9 mouse cellular contexts compared by ENCODE assay signal in the genomic region with DNA sequence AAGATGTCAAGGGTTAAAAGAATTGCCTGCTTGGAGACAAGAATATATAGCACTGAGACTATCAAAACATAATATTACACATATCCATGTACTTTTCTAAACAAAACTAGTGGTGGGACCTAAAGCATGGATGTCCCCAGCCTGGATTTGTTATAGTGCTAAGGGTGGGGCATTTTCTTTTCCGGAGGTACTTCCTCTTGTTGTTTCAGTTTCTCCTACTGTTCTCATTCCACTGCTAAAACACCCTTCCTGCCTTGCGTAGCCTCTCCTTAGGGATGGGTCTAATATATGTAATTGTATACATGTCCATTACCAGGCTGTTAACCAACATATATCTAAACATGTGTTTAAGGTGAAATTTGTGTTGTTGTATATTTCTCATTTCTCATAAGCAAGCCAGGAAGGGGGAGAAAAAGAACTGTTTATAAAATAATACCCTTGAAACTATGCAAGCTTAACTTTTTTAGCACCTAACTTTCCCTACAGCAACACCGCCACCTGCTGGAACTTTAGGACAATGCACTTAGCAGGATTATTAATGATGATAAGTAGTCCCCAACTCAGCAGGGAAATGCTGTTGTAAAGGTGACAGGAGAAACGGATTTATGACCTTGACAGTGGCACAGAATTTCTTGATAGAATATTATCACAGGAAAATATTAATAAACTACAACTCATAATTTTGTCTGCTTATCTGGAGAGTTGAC. TPM values are rescaled to one million over a fixed set of nuclear protein-coding genes. Genes with fewer than 3 reads are reported as not detected.
A peak's percentile ranks its signal among the peaks of the same experiment; 100 is the strongest.
DNase-seq lines count a peak whose midpoint lies in the region; ATAC-seq and TF ChIP-seq lines count a peak whose summit lies in the region.
"Had no signal": no experiment of that assay in that cellular context is flagged by ENCODE, and none has a peak within 500 bp of the region (broad histone marks: within the 10 kb centered on the region; RNA-seq: fewer than 3 reads in every experiment).

No protein-coding gene starts in this region.

- H3K79me2 ChIP-seq in MEL (ENCODE audit: control insufficient read depth, insufficient read depth, low read length, poor library complexity): no peaks in the 10 kb centered on the region

- peaks cover 0 to 3% of the 10 kb centered on the region in 2 experiments; a peak in 1 of 4 replicates for H3K36me3 ChIP-seq in MEL (ENCODE audit: control insufficient read depth in 1 of 2, insufficient read depth in 2 of 2, low read length in 2 of 2)
- no peaks in the 10 kb centered on the region for H3K36me3 ChIP-seq in heart, postnatal 0 days (replicated peaks; ENCODE audit: control insufficient read depth, insufficient read depth, low read length)
- H3K36me3 ChIP-seq in spleen, adult 2 months (ENCODE audit: control insufficient read depth, insufficient read depth, low read length): no peaks in the 10 kb centered on the region
- H3K36me3 ChIP-seq: lung, embryonic 15.5 days had no signal

- TF ChIP-seq CTCF in MEL (IDR thresholded peaks at IDR 0.05 in 2 of 3, conservative IDR thresholded peaks at IDR 0.05 in 1 of 3; ENCODE audit: control insufficient read depth in 1 of 3, insufficient read depth in 1 of 3, low read depth in 2 of 3, low read length in 3 of 3, poor library complexity in 1 of 3, severe bottlenecking in 1 of 3): peak; percentile 48 to 92 (median 89)
- peak; percentile 94 for TF ChIP-seq CTCF in heart, postnatal 0 days (IDR thresholded peaks at IDR 0.05; ENCODE audit: low read depth)
- peak; percentile 11; the same call in 1 of the 2 replicates for TF ChIP-seq CTCF in spleen, adult 2 months (IDR thresholded peaks at IDR 0.05; ENCODE audit: extremely low read depth, insufficient read depth, insufficient read length, insufficient replicate concordance)

- no peak for TF ChIP-seq POLR2A in MEL (IDR thresholded peaks at IDR 0.05; ENCODE audit: control insufficient read depth in 1 of 2, insufficient read depth in 1 of 2, low read depth in 1 of 2, low read length in 2 of 2, poor library complexity in 1 of 2)
- no peak for TF ChIP-seq POLR2A in spleen, adult 2 months (IDR thresholded peaks at IDR 0.05; ENCODE audit: low read depth, low read length)

- no peaks in the 10 kb centered on the region for H3K9me3 ChIP-seq in MEL (replicated peaks; ENCODE audit: insufficient read depth, low read length)
- H3K9me3 ChIP-seq in heart, postnatal 0 days (replicated peaks; ENCODE audit: control insufficient read depth, low read length): no peaks in the 10 kb centered on the region
- H3K9me3 ChIP-seq: lung, embryonic 15.5 days had no signal

- peak; percentile 95 for TF ChIP-seq RAD21 in MEL (IDR thresholded peaks at IDR 0.05; ENCODE audit: low read depth, low read length)

- peak; percentile 45 for DNase-seq in gastrocnemius, adult 18-20 months (ENCODE audit: low spot score)
- no peak for DNase-seq in gastrocnemius, postnatal 25 days
- DNase-seq in MEL (ENCODE audit: low read depth, low spot score): peak; percentile 79
- peak; percentile 5 for DNase-seq in cerebellum, adult 9-11 months
- peak; percentile 71 for DNase-seq in heart, postnatal 0 days (ENCODE audit: low spot score)
- peak; percentile 50 for DNase-seq in layer of hippocampus, adult 9-10 months (ENCODE audit: low spot score)
- peak; percentile 33 to 52 for DNase-seq in spleen, adult 2 months (ENCODE audit: low read depth in 1 of 2, low spot score in 2 of 2)

- TF ChIP-seq EP300 in MEL (IDR thresholded peaks at IDR 0.05; ENCODE audit: low read depth in 1 of 2, low read length in 2 of 2): no peak
- no peak for TF ChIP-seq EP300 in heart, postnatal 0 days (IDR thresholded peaks at IDR 0.05; ENCODE audit: low read depth)

- no peaks in the 10 kb centered on the region for H3K27me3 ChIP-seq in MEL (ENCODE audit: control insufficient read depth in 1 of 2, insufficient read depth in 2 of 2, low read length in 2 of 2)
- H3K27me3 ChIP-seq in heart, postnatal 0 days (ENCODE audit: control insufficient read depth, insufficient read depth, low read length): no peaks in the 10 kb centered on the region
- no peaks in the 10 kb centered on the region for H3K27me3 ChIP-seq in spleen, adult 2 months (ENCODE audit: control insufficient read depth, insufficient read depth, low read length)
- H3K27me3 ChIP-seq: lung, embryonic 15.5 days had no signal

- H3K9ac ChIP-seq in MEL (ENCODE audit: control insufficient read depth, low read depth, low read length, poor library complexity, severe bottlenecking): no peak overlapping the region
- H3K9ac ChIP-seq in heart, postnatal 0 days (replicated peaks; ENCODE audit: low read depth, low read length): no peak overlapping the region
- H3K9ac ChIP-seq: lung, embryonic 15.5 days had no signal

- H3K4me1 ChIP-seq in MEL (ENCODE audit: control insufficient read depth in 1 of 2, insufficient read depth in 2 of 2, low read length in 2 of 2): no peaks in the 10 kb centered on the region
- H3K4me1 ChIP-seq in heart, postnatal 0 days (ENCODE audit: control insufficient read depth, insufficient read depth): no peaks in the 10 kb centered on the region
- no peaks in the 10 kb centered on the region for H3K4me1 ChIP-seq in spleen, adult 2 months (ENCODE audit: control insufficient read depth, insufficient read depth, insufficient read length)
- H3K4me1 ChIP-seq: lung, embryonic 15.5 days had no signal

- 22% methylated on average over 4 of the region's 4 CpGs for WGBS in heart, postnatal 0 days
- 23% methylated on average over 4 of the region's 4 CpGs for WGBS in spleen, adult 2 months

- peak; percentile 36; the same call in 1 of the 2 replicates for ATAC-seq in heart, postnatal 0 days (ENCODE audit: insufficient read depth, low read depth)
- ATAC-seq in megakaryocyte progenitor cell, adult 5-6 weeks (replicated peaks; ENCODE audit: poor library complexity): peak; percentile 91

- no peak overlapping the region for H3K4me2 ChIP-seq in heart, postnatal 0 days (ENCODE audit: low read depth, low read length)
- H3K4me2 ChIP-seq: lung, embryonic 15.5 days had no signal

- no peak overlapping the region for H3K27ac ChIP-seq in MEL (ENCODE audit: control insufficient read depth, low read depth, low read length)
- no peak overlapping the region for H3K27ac ChIP-seq in heart, postnatal 0 days (ENCODE audit: low read depth)
- H3K27ac ChIP-seq in spleen, adult 2 months (ENCODE audit: insufficient read depth, low read length): no peak overlapping the region
- H3K27ac ChIP-seq: lung, embryonic 15.5 days had no signal

- no peak overlapping the region for H3K4me3 ChIP-seq in MEL (ENCODE audit: control insufficient read depth in 1 of 2, insufficient read depth in 1 of 2, low read depth in 2 of 2, low read length in 2 of 2)
- H3K4me3 ChIP-seq in heart, postnatal 0 days (ENCODE audit: low read depth, low read length): no peak overlapping the region
- no peak overlapping the region for H3K4me3 ChIP-seq in spleen, adult 2 months (ENCODE audit: extremely low read depth, insufficient read depth, insufficient read length)
- H3K4me3 ChIP-seq: lung, embryonic 15.5 days had no signal

TF ChIP-seq in MEL, 35 proteins besides CTCF, POLR2A, EP300 and RAD21:
- TF ChIP-seq ZC3H11A (IDR thresholded peaks at IDR 0.05; ENCODE audit: low read depth, low read length) (peak; percentile 89), SMC3 (IDR thresholded peaks at IDR 0.05; ENCODE audit: low read depth, low read length) (peak; percentile 93), BHLHE40 (IDR thresholded peaks at IDR 0.05; ENCODE audit: borderline replicate concordance, low read depth, low read length) (no peak), GABPA (IDR thresholded peaks at IDR 0.05; ENCODE audit: low read depth, low read length) (no peak), MYB (IDR thresholded peaks at IDR 0.05; ENCODE audit: low read depth, low read length) (no peak), UBTF (IDR thresholded peaks at IDR 0.05; ENCODE audit: borderline replicate concordance, insufficient read depth, low read depth, low read length) (no peak)
TF ChIP-seq in MEL: peak in this region for 2.

RNA-seq across cellular contexts. Expression of a gene that starts 41.9 kb away (rescaled TPM):
- total RNA-seq in gastrocnemius, adult 18-20 months (2021): not detected
- total RNA-seq in gastrocnemius, postnatal 25 days (2021): under 1 TPM in 1 of 2 experiments, not detected in 1; 0.11 TPM
- 0.23 and 0.26 TPM in 2 replicates for total RNA-seq in MEL (2012; rRNA removed)
- under 1 TPM in 1 of 2 experiments, not detected in 1; 0.10 TPM for polyA plus RNA-seq in MEL (2012; ENCODE audit: insufficient read depth in 1 of 2, insufficient read length in 2 of 2, low read depth in 1 of 2, low replicate concordance in 2 of 2, missing spikeins in 1 of 2)
- 0.19 TPM in 1 of 2 replicates, not detected in the other for total RNA-seq in heart, postnatal 0 days (2014; rRNA removed; ENCODE audit: low replicate concordance)
- 0.10 TPM in 1 of 2 replicates, not detected in the other for polyA plus RNA-seq in heart, postnatal 0 days (2015; fragmentation: Nextera tagmentation; extraction: Ambion mirVana)
- 0.57 and 1.2 TPM in 2 replicates for total RNA-seq in megakaryocyte progenitor cell, adult 5-6 weeks (2015)
- total RNA-seq in megakaryocyte progenitor cell, adult 5-6 weeks (2017): 0.08 and 0.41 TPM in 2 replicates
- 4.2 TPM in 2 replicates for polyA plus RNA-seq in spleen, adult 2 months (2012; rRNA removed)

Comparison
In these comparisons a context has a peak if more than half of its experiments do, and no peak if none do; other contexts are left out.
1. CTCF ChIP-seq: peak in every context shown above with its lines; median percentile 94 in heart, postnatal 0 days; 89 in MEL; 11 in spleen, adult 2 months.